Comparison of ENCODE assay signal across 35 mouse cellular contexts in genomic region chr9:91193954-91194353, GRCm38 (mm10).
"Had no signal": no experiment of that assay in that cellular context is flagged by ENCODE, and none has a peak within 500 bp of the region (broad histone marks: within the 10 kb centered on the region; RNA-seq: fewer than 3 reads in every experiment).

No protein-coding gene starts in this region.

- H3K27ac ChIP-seq: heart, adult 2 months; heart, embryonic 10.5 days; heart, embryonic 13.5 days; heart, embryonic 15.5 days; hindbrain, embryonic 10.5 days; hindbrain, embryonic 12.5 days; hindbrain, embryonic 13.5 days; hindbrain, embryonic 14.5 days; hindbrain, embryonic 15.5 days; hindbrain, postnatal 0 days; intestine, embryonic 15.5 days; kidney, embryonic 15.5 days; kidney, postnatal 0 days; layer of hippocampus, adult 2 months had no signal

- H3K27me3 ChIP-seq: heart, embryonic 12.5 days; heart, embryonic 13.5 days; heart, embryonic 15.5 days; hindbrain, embryonic 12.5 days; hindbrain, embryonic 13.5 days; hindbrain, embryonic 15.5 days; intestine, embryonic 15.5 days; kidney, embryonic 15.5 days had no signal

- ATAC-seq: hindbrain, embryonic 16.5 days; hindbrain, postnatal 0 days; inflammation-experienced regulatory T-cells, adult 6 months; intestine, embryonic 15.5 days; intestine, embryonic 16.5 days; intestine, postnatal 0 days had no signal

- H3K4me2 ChIP-seq: heart, embryonic 11.5 days; heart, embryonic 12.5 days; heart, embryonic 13.5 days; heart, embryonic 15.5 days; hindbrain, embryonic 12.5 days; hindbrain, embryonic 13.5 days; hindbrain, embryonic 14.5 days; hindbrain, embryonic 15.5 days; intestine, embryonic 15.5 days; kidney, embryonic 15.5 days had no signal

- H3K9me3 ChIP-seq: heart, embryonic 10.5 days; heart, embryonic 12.5 days; heart, embryonic 13.5 days; heart, embryonic 15.5 days; hindbrain, embryonic 10.5 days; hindbrain, embryonic 12.5 days; hindbrain, embryonic 13.5 days; hindbrain, embryonic 15.5 days; intestine, embryonic 15.5 days; kidney, embryonic 15.5 days had no signal

- H3K36me3 ChIP-seq: heart, embryonic 10.5 days; heart, embryonic 12.5 days; heart, embryonic 13.5 days; heart, embryonic 15.5 days; hindbrain, embryonic 10.5 days; hindbrain, embryonic 12.5 days; hindbrain, embryonic 13.5 days; hindbrain, embryonic 15.5 days; intestine, embryonic 15.5 days; kidney, embryonic 15.5 days had no signal

- H3K9ac ChIP-seq: heart, embryonic 12.5 days; heart, embryonic 13.5 days; heart, embryonic 15.5 days; hindbrain, embryonic 12.5 days; hindbrain, embryonic 13.5 days; hindbrain, embryonic 14.5 days; hindbrain, embryonic 15.5 days; intestine, embryonic 15.5 days; kidney, embryonic 15.5 days had no signal

- DNase-seq: heart, adult 2 months; heart, postnatal 10 days; heart, postnatal 14 days; heart, postnatal 36 days; heart, postnatal 4 days; kidney, adult 11 months; kidney, adult 18-20 months; kidney, adult 2 months; kidney, adult 8-10 months; kidney, adult 9 months; kidney, postnatal 10 days; kidney, postnatal 14 days; kidney, postnatal 25 days; kidney, postnatal 36 days; kidney, postnatal 4 days; layer of hippocampus, adult 9-11 months had no signal

- H3K4me1 ChIP-seq: heart, embryonic 10.5 days; heart, embryonic 12.5 days; heart, embryonic 13.5 days; heart, embryonic 15.5 days; hindbrain, embryonic 10.5 days; hindbrain, embryonic 12.5 days; hindbrain, embryonic 13.5 days; hindbrain, embryonic 15.5 days; intestine, embryonic 15.5 days; kidney, embryonic 15.5 days had no signal

- H3K4me3 ChIP-seq: heart, adult 2 months; heart, embryonic 10.5 days; heart, embryonic 12.5 days; heart, embryonic 13.5 days; heart, embryonic 15.5 days; hindbrain, embryonic 10.5 days; hindbrain, embryonic 12.5 days; hindbrain, embryonic 13.5 days; hindbrain, embryonic 15.5 days; intestine, embryonic 15.5 days; kidney, embryonic 15.5 days; layer of hippocampus, adult 2 months had no signal
